9 mouse cellular contexts compared by ENCODE assay signal in genomic region chr13:83523232-83523969, GRCm38 (mm10). TPM values are rescaled to one million over a fixed set of nuclear protein-coding genes. Genes with fewer than 3 reads are reported as not detected.
DNase-seq lines count a peak whose midpoint lies in the region; ATAC-seq and TF ChIP-seq lines count a peak whose summit lies in the region.
"Had no signal": no experiment of that assay in that cellular context is flagged by ENCODE, and none has a peak within 500 bp of the region (broad histone marks: within the 10 kb centered on the region; RNA-seq: fewer than 3 reads in every experiment).

No protein-coding gene starts in this region.

- TF ChIP-seq POLR2A in myocyte (IDR thresholded peaks at IDR 0.05; ENCODE audit: insufficient read length, low read depth), result peak; percentile 31

- no peaks in the 10 kb centered on the region for H3K36me3 ChIP-seq in embryonic facial prominence, embryonic 10.5 days (replicated peaks)
- no peaks in the 10 kb centered on the region for H3K36me3 ChIP-seq in heart, embryonic 10.5 days
- H3K36me3 ChIP-seq in liver, embryonic 14.5 days (replicated peaks; ENCODE audit: control insufficient read depth, insufficient read depth, low read depth), result no peaks in the 10 kb centered on the region
- no peaks in the 10 kb centered on the region for H3K36me3 ChIP-seq in myocyte (ENCODE audit: control insufficient read depth, insufficient read depth)
- H3K36me3 ChIP-seq in stomach, embryonic 16.5 days (ENCODE audit: control insufficient read depth, insufficient read depth, low read length), result no peaks in the 10 kb centered on the region

- peak overlapping the region; percentile 78 for H3K27ac ChIP-seq in embryonic facial prominence, embryonic 10.5 days (replicated peaks)
- peak overlapping the region; percentile 92 for H3K27ac ChIP-seq in heart, embryonic 10.5 days
- no peak overlapping the region for H3K27ac ChIP-seq in liver, embryonic 14.5 days
- H3K27ac ChIP-seq in stomach, embryonic 16.5 days (ENCODE audit: low read length), result peak overlapping the region; percentile 89

- no peak for TF ChIP-seq EP300 in liver, embryonic 14.5 days (IDR thresholded peaks at IDR 0.05; ENCODE audit: low read depth)

- 2% methylated on average over 35 of the region's 35 CpGs for WGBS in embryonic facial prominence, embryonic 10.5 days
- under 1% methylated on average over 35 of the region's 35 CpGs for WGBS in heart, embryonic 10.5 days
- under 1% methylated on average over 35 of the region's 35 CpGs for WGBS in liver, embryonic 14.5 days (ENCODE audit: insufficient replicate concordance)
- WGBS in stomach, embryonic 16.5 days, result 4% methylated on average over 35 of the region's 35 CpGs

- peak overlapping the region; percentile 76 for H3K4me2 ChIP-seq in liver, embryonic 14.5 days (ENCODE audit: low read depth)
- peak overlapping the region; percentile 63 for H3K4me2 ChIP-seq in myocyte (ENCODE audit: low read depth)
- H3K4me2 ChIP-seq in stomach, embryonic 16.5 days (ENCODE audit: low read depth, low read length), result peak overlapping the region; percentile 66

- peak overlapping the region; percentile 68 for H3K4me3 ChIP-seq in embryonic facial prominence, embryonic 10.5 days
- peak overlapping the region; percentile 67 for H3K4me3 ChIP-seq in heart, embryonic 10.5 days
- peak overlapping the region; percentile 65 to 90 for H3K4me3 ChIP-seq in liver, embryonic 14.5 days (ENCODE audit: insufficient read depth in 1 of 2, low read depth in 2 of 2, low read length in 2 of 2)
- peak overlapping the region; percentile 56 for H3K4me3 ChIP-seq in myocyte
- H3K4me3 ChIP-seq in stomach, embryonic 16.5 days (replicated peaks; ENCODE audit: low read length), result peak overlapping the region; percentile 70

- H3K9ac ChIP-seq in liver, embryonic 14.5 days (replicated peaks), result no peak overlapping the region
- peak overlapping the region; percentile 58 for H3K9ac ChIP-seq in stomach, embryonic 16.5 days (ENCODE audit: low read length)

- H3K4me1 ChIP-seq in embryonic facial prominence, embryonic 10.5 days, result peaks cover 15% of the 10 kb centered on the region
- H3K4me1 ChIP-seq in heart, embryonic 10.5 days, result peaks cover 11% of the 10 kb centered on the region
- peaks cover 0 to 9% of the 10 kb centered on the region in 2 experiments; a peak in 1 of 4 replicates for H3K4me1 ChIP-seq in liver, embryonic 14.5 days (replicated peaks; ENCODE audit: control insufficient read depth in 2 of 2, insufficient read depth in 2 of 2, low read length in 1 of 2)
- no peaks in the 10 kb centered on the region; the same call in 1 of the 2 replicates for H3K4me1 ChIP-seq in stomach, embryonic 16.5 days (ENCODE audit: control insufficient read depth, insufficient read depth, low read length)

- peak; percentile 20 for DNase-seq in thymus, postnatal 14 days
- DNase-seq in thymus, postnatal 0 days (ENCODE audit: low spot score), result no peak
- peak; percentile 77 for DNase-seq in embryonic facial prominence, embryonic 10.5 days (ENCODE audit: low spot score)
- peak; percentile 85 for DNase-seq in heart, embryonic 10.5 days (ENCODE audit: low spot score)
- DNase-seq in kidney, adult 9 months, result peak; percentile 62
- DNase-seq in liver, embryonic 14.5 days (ENCODE audit: low read depth in 3 of 3, low spot score in 3 of 3), result no peak

- no peaks in the 10 kb centered on the region for H3K79me2 ChIP-seq in myocyte (ENCODE audit: control insufficient read depth, insufficient read depth)

- peak; percentile 53 for ATAC-seq in liver, embryonic 14.5 days (ENCODE audit: insufficient read depth)
- ATAC-seq in stomach, embryonic 16.5 days (ENCODE audit: insufficient read depth, low FRiP score), result peak; percentile 78; the same call in 1 of the 2 replicates
- ATAC-seq: Patski had no signal

- H3K27me3 ChIP-seq in embryonic facial prominence, embryonic 10.5 days (replicated peaks; ENCODE audit: low read depth, poor library complexity, severe bottlenecking), result peaks cover 18% of the 10 kb centered on the region; the same call in 1 of the 2 replicates
- no peaks in the 10 kb centered on the region for H3K27me3 ChIP-seq in heart, embryonic 10.5 days (ENCODE audit: insufficient read depth, poor library complexity, severe bottlenecking)
- H3K27me3 ChIP-seq in liver, embryonic 14.5 days (ENCODE audit: control insufficient read depth, insufficient read depth, low read length), result no peaks in the 10 kb centered on the region; the same call in 1 of the 2 replicates
- H3K27me3 ChIP-seq in myocyte (ENCODE audit: control insufficient read depth, insufficient read depth, insufficient read length), result no peaks in the 10 kb centered on the region
- no peaks in the 10 kb centered on the region for H3K27me3 ChIP-seq in stomach, embryonic 16.5 days (ENCODE audit: control insufficient read depth, insufficient read depth, low read length)

- TF ChIP-seq CTCF in liver, embryonic 14.5 days (IDR thresholded peaks at IDR 0.05; ENCODE audit: low read depth), result no peak

- H3ac ChIP-seq in myocyte (ENCODE audit: control insufficient read depth, insufficient read length), result no peak overlapping the region

- no peaks in the 10 kb centered on the region for H3K9me3 ChIP-seq in embryonic facial prominence, embryonic 10.5 days
- H3K9me3 ChIP-seq in heart, embryonic 10.5 days, result no peaks in the 10 kb centered on the region
- no peaks in the 10 kb centered on the region for H3K9me3 ChIP-seq in liver, embryonic 14.5 days (ENCODE audit: control insufficient read depth, low read length)
- no peaks in the 10 kb centered on the region for H3K9me3 ChIP-seq in stomach, embryonic 16.5 days (replicated peaks; ENCODE audit: control insufficient read depth, low read length)

TF ChIP-seq in myocyte, 11 proteins besides CTCF, POLR2A, EP300 and RAD21:
- no peak for TF ChIP-seq MAX (IDR thresholded peaks at IDR 0.05; ENCODE audit: low read depth)
- TF ChIP-seq TCF12 (IDR thresholded peaks at IDR 0.05; ENCODE audit: insufficient read depth, poor library complexity, severe bottlenecking), result no peak
- TF ChIP-seq SRF (IDR thresholded peaks at IDR 0.05; ENCODE audit: control insufficient read depth, insufficient read length, low read depth), result no peak
- no peak for TF ChIP-seq CEBPB (IDR thresholded peaks at IDR 0.05; ENCODE audit: insufficient read depth, poor library complexity, severe bottlenecking)
- TF ChIP-seq MYOD1 (IDR thresholded peaks at IDR 0.05; ENCODE audit: control insufficient read depth in 1 of 3, insufficient read length in 2 of 3, low read depth in 2 of 3), result no peak
- TF ChIP-seq POLR2AphosphoS2 (IDR thresholded peaks at IDR 0.05; ENCODE audit: insufficient read length, low read depth), result no peak
- TF ChIP-seq TCF3 (IDR thresholded peaks at IDR 0.05; ENCODE audit: insufficient read length, low read depth), result no peak
- TF ChIP-seq REST (IDR thresholded peaks at IDR 0.05; ENCODE audit: insufficient read depth, insufficient read length), result no peak

RNA-seq across cellular contexts. Expression of gene Mef2c, which starts 19.6 kb away (rescaled TPM):
- polyA plus RNA-seq in thymus, postnatal 0 days (2015; fragmentation: Nextera tagmentation; extraction: Ambion mirVana), result 7.0 and 8.6 TPM in 2 replicates
- polyA plus RNA-seq in embryonic facial prominence, embryonic 10.5 days (2016; fragmentation: Nextera tagmentation; extraction: Ambion mirVana), result 17.9 and 18.1 TPM in 2 replicates
- polyA plus RNA-seq in heart, embryonic 10.5 days (2016; fragmentation: Nextera tagmentation; extraction: Ambion mirVana), result 100 and 120 TPM in 2 replicates
- 2.3 and 3.2 TPM in 2 replicates for polyA plus RNA-seq in liver, embryonic 14.5 days (2012; rRNA removed)
- 8.3 and 8.7 TPM in 2 replicates for polyA plus RNA-seq in liver, embryonic 14.5 days (2014; fragmentation: Nextera tagmentation; extraction: Ambion mirVana)
- 49.0 TPM for polyA plus RNA-seq in myocyte (2012; fragmentation: generic; extraction: Trizol)
- polyA plus RNA-seq in stomach, embryonic 16.5 days (2015; fragmentation: Nextera tagmentation; extraction: Ambion mirVana), result 37.7 and 51.9 TPM in 2 replicates
- polyA plus RNA-seq: Patski had no signal

Comparison
In these comparisons a context has a peak if more than half of its experiments do, and no peak if none do; other contexts are left out.
1. DNase-seq: peak in thymus, postnatal 14 days (single experiment), embryonic facial prominence, embryonic 10.5 days (single experiment), heart, embryonic 10.5 days (single experiment) and kidney, adult 9 months (single experiment); none in thymus, postnatal 0 days (single experiment) and liver, embryonic 14.5 days (0 of 3).
2. Peak in every context shown above with its lines, with median percentiles within 50 percentile points of each other: H3K4me3 ChIP-seq and H3K4me2 ChIP-seq.